Mouse (Mus musculus): ENCODE measurements at regions not wholly inside any gene's neighbourhood (a gene's known extent, or its start where the extent isn't known, plus 50 kb on each side); places are given as distances from the start of the nearest gene placed in this dataset.
A peak's percentile ranks its signal among the peaks of the same experiment; 100 is the strongest.

- ATAC-seq (replicated peaks; ENCODE audit: low FRiP score, low TSS enrichment, poor library complexity, severe bottlenecking) = no peak
These were observed 271.8 kb downstream of the Maf start for GRCm38 (mm10) chr8:115435720-115436355.

GRCm38 (mm10) chr8:115432396-115433040, 275.1 kb downstream of the Maf start:
- ATAC-seq (replicated peaks; ENCODE audit: low FRiP score, low TSS enrichment, poor library complexity, severe bottlenecking) = no peak

GRCm38 (mm10) chr8:115430793-115431192, 276.8 kb downstream of the Maf start:
- ATAC-seq (replicated peaks; ENCODE audit: low FRiP score, low TSS enrichment, poor library complexity, severe bottlenecking) = no peak

GRCm38 (mm10) chr8:115429291-115429883, 278.2 kb downstream of the Maf start:
- no peak for ATAC-seq (replicated peaks; ENCODE audit: low FRiP score, low TSS enrichment, poor library complexity, severe bottlenecking)

- ATAC-seq (replicated peaks; ENCODE audit: low FRiP score, low TSS enrichment, poor library complexity, severe bottlenecking) = no peak
These were observed 278.9 kb downstream of the Maf start for GRCm38 (mm10) chr8:115428528-115429290.

GRCm38 (mm10) chr8:115428022-115428421, 279.6 kb downstream of the Maf start:
- no peak for ATAC-seq (replicated peaks; ENCODE audit: low FRiP score, low TSS enrichment, poor library complexity, severe bottlenecking)

- no peak for ATAC-seq (replicated peaks; ENCODE audit: low FRiP score, low TSS enrichment, poor library complexity, severe bottlenecking)
These were observed 280.1 kb downstream of the Maf start for GRCm38 (mm10) chr8:115427490-115427889.

GRCm38 (mm10) chr8:115426543-115426942, 281.1 kb downstream of the Maf start:
- ATAC-seq (replicated peaks; ENCODE audit: low FRiP score, low TSS enrichment, poor library complexity, severe bottlenecking) = no peak

- ATAC-seq (replicated peaks; ENCODE audit: low FRiP score, low TSS enrichment, poor library complexity, severe bottlenecking) = no peak
These were observed 282.2 kb downstream of the Maf start for GRCm38 (mm10) chr8:115425360-115425759.

GRCm38 (mm10) chr8:115423682-115424081, 283.9 kb downstream of the Maf start:
- no peak for ATAC-seq (replicated peaks; ENCODE audit: low FRiP score, low TSS enrichment, poor library complexity, severe bottlenecking)

GRCm38 (mm10) chr8:115423056-115423455, 284.5 kb downstream of the Maf start:
- no peak for ATAC-seq (replicated peaks; ENCODE audit: low FRiP score, low TSS enrichment, poor library complexity, severe bottlenecking)

GRCm38 (mm10) chr8:115420536-115420935, 287.1 kb downstream of the Maf start:
- no peak for ATAC-seq (replicated peaks; ENCODE audit: low FRiP score, low TSS enrichment, poor library complexity, severe bottlenecking)

- no peak for ATAC-seq (replicated peaks; ENCODE audit: low FRiP score, low TSS enrichment, poor library complexity, severe bottlenecking)
These were observed 287.5 kb downstream of the Maf start for GRCm38 (mm10) chr8:115420131-115420530.

- ATAC-seq (replicated peaks; ENCODE audit: low FRiP score, low TSS enrichment, poor library complexity, severe bottlenecking) = no peak
These were observed 289.5 kb downstream of the Maf start for GRCm38 (mm10) chr8:115418056-115418455.

GRCm38 (mm10) chr8:115414061-115414473, 293.5 kb downstream of the Maf start:
- peak; percentile 38 for ATAC-seq (replicated peaks; ENCODE audit: low FRiP score, low TSS enrichment, poor library complexity, severe bottlenecking)

- no peak for ATAC-seq (replicated peaks; ENCODE audit: low FRiP score, low TSS enrichment, poor library complexity, severe bottlenecking)
These were observed 295.8 kb downstream of the Maf start for GRCm38 (mm10) chr8:115411756-115412155.

GRCm38 (mm10) chr8:115411061-115411460, 296.5 kb downstream of the Maf start:
- ATAC-seq (replicated peaks; ENCODE audit: low FRiP score, low TSS enrichment, poor library complexity, severe bottlenecking) = no peak

GRCm38 (mm10) chr8:115410191-115410590, 297.4 kb downstream of the Maf start:
- ATAC-seq (replicated peaks; ENCODE audit: low FRiP score, low TSS enrichment, poor library complexity, severe bottlenecking) = no peak

GRCm38 (mm10) chr8:115407535-115407934, 300.1 kb downstream of the Maf start:
- no peak for ATAC-seq (replicated peaks; ENCODE audit: low FRiP score, low TSS enrichment, poor library complexity, severe bottlenecking)

GRCm38 (mm10) chr8:115403601-115404000, 304.0 kb downstream of the Maf start:
- ATAC-seq (replicated peaks; ENCODE audit: low FRiP score, low TSS enrichment, poor library complexity, severe bottlenecking) = no peak
